Mouse (Mus musculus) spleen, adult 18-20 months (tissue): Measurements from ENCODE around the gene Gm10401.

Experiments used
- DNase-seq, 2 experiments: peaks; one replicate each; pipeline ENCODE4 v3.0.0; 2022; ENCODE audit warnings: mixed read lengths in 2 of 2

Gene Gm10401

DNA sequence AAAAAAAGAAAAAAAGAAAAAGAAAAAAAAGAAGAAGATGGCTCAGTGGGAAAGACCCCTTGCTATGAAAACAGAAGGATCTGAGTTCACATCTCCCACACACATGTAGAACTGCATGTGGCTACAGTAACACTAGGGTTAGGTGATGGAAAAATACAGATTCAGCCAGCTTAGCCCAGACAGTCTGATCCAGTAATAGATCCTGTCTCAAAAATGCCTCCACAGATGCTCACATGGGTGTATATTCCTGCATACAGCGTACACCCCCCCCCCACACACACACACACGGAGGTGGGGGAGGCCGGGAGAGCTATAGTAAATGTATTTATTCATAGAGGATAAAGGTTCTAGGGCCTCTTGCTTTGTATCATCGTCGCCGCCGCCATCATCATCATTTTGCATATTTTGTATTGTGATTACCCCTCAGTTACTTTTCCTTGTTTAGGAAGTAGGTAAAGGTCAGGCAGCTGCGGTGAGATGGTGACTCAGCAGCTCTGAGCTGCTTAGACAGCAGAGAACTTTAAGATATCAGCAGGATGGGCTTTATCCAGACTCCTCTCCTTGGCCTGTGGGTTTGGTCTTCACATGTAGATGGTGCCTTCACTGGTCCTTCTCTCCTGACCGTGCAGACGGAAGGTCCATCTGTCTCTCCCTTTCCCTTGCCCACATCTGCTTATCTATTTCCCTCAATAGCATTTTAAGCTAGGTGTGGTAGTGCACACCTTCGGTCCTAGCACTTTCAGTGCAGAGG lies 29.2 kb downstream of the Gm10401 start:
- no peak for DNase-seq

DNA sequence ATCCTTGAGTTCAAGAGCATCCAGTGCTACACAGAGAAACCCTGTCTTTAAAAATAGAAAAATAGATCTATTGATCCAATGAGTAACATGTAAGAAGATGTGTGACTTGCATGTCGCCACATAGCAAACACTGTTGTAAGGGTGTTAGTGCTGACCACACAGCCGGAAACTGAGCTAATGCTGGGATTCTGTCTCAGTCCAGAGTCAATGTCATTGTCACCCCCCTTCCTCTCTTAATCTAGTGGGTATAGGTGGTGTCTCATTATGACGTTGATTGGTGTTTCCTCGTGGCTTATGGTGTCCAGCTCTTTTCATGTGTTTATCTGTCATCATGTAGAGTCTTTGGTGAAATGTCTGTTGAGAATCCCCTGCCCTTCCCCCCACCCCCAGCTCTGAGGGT lies 31.9 kb downstream of the Gm10401 start:
- DNase-seq: no peak

DNA sequence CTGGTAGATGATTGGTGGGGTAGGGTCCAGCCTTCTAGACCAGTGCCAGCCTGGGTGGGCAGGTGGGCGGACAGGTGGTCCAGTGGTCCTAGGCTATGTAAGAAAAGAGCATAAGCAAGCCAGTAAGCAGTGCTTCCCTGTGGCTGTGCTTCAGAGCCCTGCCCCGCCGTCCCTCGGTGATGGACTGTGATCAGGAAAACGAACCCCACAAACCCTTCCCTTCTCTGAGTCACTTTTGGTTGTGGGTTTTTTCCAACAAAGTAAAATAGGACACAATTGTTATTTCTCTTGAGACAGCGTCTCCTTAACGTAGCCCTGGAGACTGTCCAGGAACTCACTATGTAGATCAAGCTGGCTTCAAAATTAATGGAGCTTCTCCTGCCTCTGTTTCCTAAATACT lies 34.7 kb downstream of the Gm10401 start:
- no peak for DNase-seq

DNA sequence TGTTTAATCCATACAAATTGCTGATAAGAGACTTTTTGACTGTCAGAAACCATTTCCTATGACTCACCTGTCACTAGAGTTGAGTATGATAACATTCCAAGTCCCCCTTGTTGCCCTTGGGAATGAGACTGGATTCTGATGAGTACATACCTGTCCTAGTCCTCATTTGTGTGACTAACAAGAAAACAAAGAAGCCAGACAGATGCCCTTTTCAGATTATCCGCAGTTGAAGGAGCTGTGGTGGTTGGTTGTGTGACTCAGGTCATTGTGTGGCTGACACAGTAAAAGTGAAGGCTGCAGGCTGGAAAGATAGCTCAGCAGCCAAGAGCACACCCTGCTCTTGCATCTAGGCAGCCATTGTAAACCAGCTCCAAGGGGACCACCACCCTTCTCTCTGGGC lies 35.5 kb downstream of the Gm10401 start:
- no peak for DNase-seq

DNA sequence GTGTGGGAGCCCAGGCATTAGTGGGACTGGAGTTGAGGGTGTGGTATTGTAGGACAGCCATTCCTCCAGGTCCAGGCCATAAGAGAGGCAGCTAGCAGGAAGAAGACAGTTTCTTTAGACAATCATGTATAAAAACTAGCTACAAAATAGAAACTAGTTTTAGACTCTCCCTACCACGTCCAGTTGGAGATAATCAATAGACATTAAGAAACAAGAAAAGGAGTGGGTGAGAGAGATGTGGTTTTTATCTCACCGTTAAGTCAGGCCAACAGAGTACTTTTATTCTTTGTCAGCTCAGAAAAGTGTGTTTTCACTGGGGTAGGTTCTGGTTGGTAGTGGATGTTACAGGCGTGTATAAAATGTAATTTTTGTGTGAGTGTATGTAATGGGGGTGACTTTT lies 37.1 kb downstream of the Gm10401 start:
- DNase-seq: no peak

DNA sequence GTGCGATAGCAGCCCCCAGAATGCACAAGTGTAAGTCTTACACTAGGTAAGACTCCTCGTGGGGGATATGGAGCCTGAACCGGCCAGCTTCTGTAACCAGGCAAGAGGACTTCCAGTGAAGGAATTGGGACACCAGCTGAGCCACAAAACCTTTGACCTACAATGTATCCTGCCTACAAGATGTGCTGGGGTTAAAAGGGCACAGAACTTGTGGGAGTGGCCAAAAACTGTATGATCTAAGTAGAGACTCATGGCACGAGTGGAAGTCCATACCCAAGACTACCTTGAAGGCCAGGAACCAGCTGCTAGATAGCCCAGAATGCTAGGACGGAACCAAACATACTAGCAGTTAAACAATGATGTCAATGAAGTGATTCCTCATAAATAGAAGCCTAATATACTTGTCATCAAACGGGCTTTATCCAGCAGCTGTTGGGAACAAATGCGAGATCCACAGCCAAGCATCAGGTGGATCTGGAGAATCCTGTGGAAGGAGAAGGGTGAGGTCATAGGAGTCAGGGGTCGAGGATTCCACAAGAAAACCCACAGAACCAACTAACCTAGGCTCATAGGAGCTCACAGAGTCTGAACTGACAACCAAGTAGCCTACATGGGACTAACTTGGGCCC lies 37.9 kb downstream of the Gm10401 start:
- DNase-seq: no peak

DNA sequence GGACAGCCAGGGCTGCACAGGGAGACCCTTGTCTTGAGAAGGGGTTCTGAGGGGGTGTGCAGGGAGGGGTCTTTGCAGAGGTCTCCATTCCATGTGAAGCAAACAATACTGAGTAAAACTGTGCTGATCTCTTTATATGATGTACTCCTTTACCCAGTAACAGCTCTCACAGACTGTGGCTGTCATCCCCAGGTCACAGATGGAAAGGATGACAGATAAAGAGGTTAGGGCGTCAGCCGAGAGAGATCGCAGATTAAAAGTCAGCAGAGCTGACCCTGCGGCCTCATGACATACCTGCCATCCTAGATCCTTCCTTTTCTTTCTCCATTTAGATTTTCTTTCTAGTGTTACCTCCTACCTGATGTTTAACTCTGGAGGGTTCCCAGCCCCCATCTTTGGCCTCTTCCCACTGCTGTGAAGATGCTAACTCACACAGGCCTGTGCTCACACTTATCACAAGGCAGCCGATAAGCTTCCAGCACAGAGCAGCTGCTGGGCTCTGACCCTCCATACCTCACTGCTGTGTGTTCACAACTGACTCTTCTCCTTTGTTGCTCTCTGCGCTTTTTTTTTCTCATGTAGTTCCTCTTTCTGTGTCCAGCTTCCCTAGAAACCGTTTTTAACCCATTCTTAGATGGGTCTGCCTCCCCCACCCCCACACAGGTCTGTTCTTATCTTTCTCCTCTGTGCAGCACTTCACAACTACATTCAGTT lies 39.4 kb downstream of the Gm10401 start:
- no peak for DNase-seq

DNA sequence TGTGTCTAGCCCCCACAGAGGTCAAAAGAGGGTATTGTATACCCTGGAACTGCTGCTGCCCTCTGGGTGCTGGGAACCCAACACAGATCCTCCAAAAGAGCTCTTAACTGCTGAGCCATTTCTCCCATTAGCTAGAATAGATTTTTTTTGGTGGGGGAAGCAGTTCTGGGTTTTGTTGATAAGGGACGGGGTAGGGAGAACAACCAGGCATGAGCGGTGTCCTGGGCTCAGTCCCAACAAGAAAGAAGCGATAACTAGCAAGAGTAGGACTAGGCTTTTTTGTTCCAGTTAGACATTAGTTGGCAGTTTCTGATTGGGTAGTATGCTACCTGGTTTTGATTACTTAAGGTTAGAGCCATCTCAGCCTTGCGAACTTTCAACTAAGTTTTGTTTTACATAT lies 40.9 kb downstream of the Gm10401 start:
- DNase-seq: no peak

DNA sequence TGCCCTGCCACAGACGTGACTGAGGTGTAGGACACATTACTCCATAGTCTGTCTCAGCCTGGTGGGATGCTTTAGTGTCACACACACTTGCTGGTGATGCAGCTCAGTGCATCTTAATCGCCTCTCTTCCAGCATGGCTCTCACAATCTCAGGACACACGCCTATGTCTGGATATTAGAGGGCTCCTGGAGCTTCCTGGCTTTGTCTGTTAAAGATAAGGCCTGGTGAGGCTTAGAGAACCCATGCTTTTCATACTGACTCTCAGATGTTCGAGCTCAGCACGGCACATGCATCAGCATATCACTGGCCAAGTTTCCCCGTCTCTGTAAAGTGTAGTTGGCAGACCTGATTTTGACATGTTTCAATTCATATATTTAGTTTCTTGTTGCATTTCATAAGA lies 42.7 kb downstream of the Gm10401 start:
- DNase-seq: no peak

DNA sequence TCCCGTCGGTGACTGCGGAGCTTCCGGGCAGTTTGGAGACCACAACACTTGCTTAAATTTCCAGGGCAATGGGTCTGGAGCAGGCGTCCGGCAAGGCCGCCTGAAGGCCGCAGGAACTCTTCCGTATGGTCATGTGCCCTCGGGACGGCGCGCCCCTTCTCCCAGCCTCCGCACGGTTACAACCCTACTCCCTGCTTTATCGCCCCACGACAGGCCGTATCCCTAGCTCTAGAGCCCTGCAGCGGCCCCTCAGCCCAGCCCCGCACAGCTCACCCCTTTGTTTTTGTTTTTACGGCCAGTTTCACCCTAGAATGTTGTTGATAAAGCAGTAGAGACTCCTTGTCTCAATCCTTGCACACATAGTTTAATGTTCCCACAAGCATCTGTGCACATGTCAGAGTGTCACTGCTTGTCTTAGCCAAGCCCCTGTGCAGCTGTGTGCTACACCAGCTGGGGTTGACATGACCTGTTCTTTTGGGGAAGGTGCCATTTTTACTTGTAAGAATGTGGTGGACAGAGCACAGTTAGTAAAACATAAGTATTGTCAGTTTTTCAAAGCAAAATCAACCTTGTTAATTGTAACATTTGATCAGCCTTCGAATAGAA lies 44.2 kb downstream of the Gm10401 start:
- no peak for DNase-seq

DNA sequence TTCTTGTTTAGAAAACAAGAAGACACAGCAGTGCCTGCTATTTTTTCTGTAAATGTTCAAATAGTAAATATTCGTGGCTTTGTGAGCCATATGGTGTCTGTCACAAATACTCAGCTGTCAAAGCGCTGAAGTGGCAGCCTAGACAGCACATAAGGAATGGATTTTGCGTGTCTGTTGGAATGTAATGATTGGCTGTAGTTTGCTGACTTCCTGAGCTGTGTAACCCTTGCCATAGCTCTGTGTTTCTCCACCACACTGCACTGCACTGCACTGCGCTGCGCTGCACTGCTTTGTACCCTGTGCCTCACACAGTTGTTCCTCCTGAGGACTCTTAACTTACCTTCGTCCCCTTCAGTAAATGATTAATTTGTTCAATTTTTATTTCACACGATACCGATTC lies 45.5 kb downstream of the Gm10401 start:
- no peak for DNase-seq

DNA sequence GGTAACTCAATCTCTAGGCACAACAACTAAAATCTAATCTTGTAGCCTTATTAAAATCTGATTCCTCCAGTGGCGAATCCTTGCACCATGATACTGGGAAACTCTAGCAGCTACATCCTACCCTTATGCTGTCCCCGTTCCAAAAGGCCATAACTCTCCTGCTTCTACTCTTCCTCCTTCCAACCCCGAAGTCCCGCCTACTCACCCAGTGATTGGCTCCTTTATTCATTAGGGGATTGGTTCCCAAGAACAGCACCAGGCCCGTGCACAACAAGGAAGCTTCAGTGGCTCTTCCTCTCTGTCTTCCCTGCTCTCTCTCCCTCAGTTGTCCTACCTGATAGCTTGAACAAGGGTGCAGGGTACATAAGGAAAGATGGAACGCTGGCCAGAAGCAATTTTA lies 47.3 kb downstream of the Gm10401 start:
- DNase-seq: no peak

DNA sequence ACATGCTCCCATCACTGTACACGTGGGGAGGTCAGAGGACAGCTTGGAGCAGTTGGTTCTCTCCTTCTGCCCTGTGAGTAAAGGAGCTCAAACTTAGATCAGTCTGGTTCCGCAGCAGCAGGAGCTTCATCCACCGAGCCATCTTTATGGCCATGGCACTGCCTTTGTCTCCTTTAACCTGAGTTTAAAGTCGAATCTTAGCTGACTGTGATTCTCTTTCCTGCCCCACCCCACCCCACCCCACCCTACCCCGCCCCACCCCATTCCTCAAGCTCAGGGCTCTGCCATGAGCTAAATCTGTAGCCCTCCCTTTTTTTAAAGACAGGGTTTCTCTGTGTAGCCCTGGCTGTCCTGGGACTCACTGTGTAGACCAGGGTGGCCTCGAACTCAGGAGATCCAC lies 48.4 kb downstream of the Gm10401 start:
- no peak for DNase-seq
